Mouse (Mus musculus) forebrain, embryonic 14.5 days (tissue): ENCODE data around the gene Stk4. TPM values are rescaled to one million over a fixed set of nuclear protein-coding genes. Genes with fewer than 3 reads are reported as not detected.

ENCODE experiments used
- ATAC-seq: fragments of 200-750 bp; cut with Nextera tagmentation; 2 replicates; pipeline ENCODE4 v1.8.0; 2017; ENCODE audit warnings: mild to moderate bottlenecking, moderate library complexity
- DNase-seq: peaks from one replicate; pipeline ENCODE4 v3.0.0-alpha.2; 2015; ENCODE audit warnings: low spot score
- H3K27ac ChIP-seq: fragments of 300-500 bp; sonication (generic); 2 replicates; pipeline ENCODE4 v1.5.1; 2014; ENCODE audit warnings: low read depth, mild to moderate bottlenecking, control low read depth, low read length, moderate library complexity
- H3K27me3 ChIP-seq: fragments of 300-500 bp; sonication (generic); replicated peaks from 2 replicates; pipeline ENCODE4 v1.6.1; 2014; ENCODE audit warnings: low read length, control low read depth, mixed read lengths; ENCODE audit not compliant: control insufficient read depth, insufficient read depth
- H3K36me3 ChIP-seq: fragments of 300-500 bp; sonication (generic); 2 replicates; pipeline ENCODE4 v1.6.1; 2014; ENCODE audit warnings: low read length, control low read depth; ENCODE audit not compliant: control insufficient read depth, insufficient read depth
- H3K4me1 ChIP-seq: fragments of 300-500 bp; sonication (generic); 2 replicates; pipeline ENCODE4 v1.6.1; 2014; ENCODE audit warnings: antibody characterized with exemption, low read length, control low read depth; ENCODE audit not compliant: control insufficient read depth, insufficient read depth
- H3K4me2 ChIP-seq: fragments of 300-500 bp; sonication (generic); 2 replicates; pipeline ENCODE4 v1.6.1; 2014; ENCODE audit warnings: mild to moderate bottlenecking, control low read depth, low read length
- H3K4me3 ChIP-seq: fragments of 300-500 bp; sonication (generic); 2 replicates; pipeline ENCODE4 v1.5.1; 2014; ENCODE audit warnings: low read depth, low read length, control low read depth
- H3K9ac ChIP-seq: fragments of 300-500 bp; sonication (generic); 2 replicates; pipeline ENCODE4 v1.6.1; 2014; ENCODE audit warnings: mild to moderate bottlenecking, low read length, control low read depth, moderate library complexity
- H3K9me3 ChIP-seq: fragments of 300-500 bp; sonication (generic); replicated peaks from 2 replicates; pipeline ENCODE4 v1.6.1; 2016; ENCODE audit warnings: low read length, control low read depth, mixed read lengths; ENCODE audit not compliant: control insufficient read depth
- WGBS: fragments of 180-500 bp; shearing (Covaris S2); extraction: QIAGEN DNeasy Blood & Tissue Kit; methylation state at CpG from one replicate; pipeline ENCODE4 v1.1.7; 2014; 5-methylcytosine and 5-hydroxymethylcytosine counted together
- polyA plus RNA-seq: library from polyadenylated mRNA; unstranded; fragments of >200 nt; fragmentation: Nextera tagmentation; extraction: Ambion mirVana; gene quantifications from 2 replicates; pipeline ENCODE4 v1.2.1, GENCODE M21; 2014

Stk4 gene
- polyA plus RNA-seq, 1 experiment from 2014 or later, result 36.2 TPM

DNA sequence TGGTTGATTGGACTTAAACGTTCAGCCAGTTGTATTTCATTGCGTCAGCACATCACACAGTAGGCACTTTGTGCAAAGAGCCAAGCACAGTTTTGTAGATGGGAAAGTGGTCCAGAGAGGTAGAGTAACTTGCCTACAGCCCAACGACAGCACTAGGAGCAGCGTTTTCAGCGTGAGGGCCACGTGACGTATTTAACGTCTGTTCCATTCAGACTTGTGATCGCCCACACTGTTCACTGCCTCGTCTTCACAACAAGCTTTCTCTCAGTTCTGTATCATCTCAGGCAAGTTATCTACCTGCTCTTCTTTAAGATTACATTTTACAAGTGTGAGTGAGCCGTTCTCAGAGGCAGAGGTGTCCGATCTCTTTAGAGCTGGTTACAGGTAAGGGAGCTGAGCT lies 76.4 kb downstream of the Stk4 start:
- no peak overlapping the region for H3K9ac ChIP-seq
- no peaks in the 10 kb centered on the region for H3K27me3 ChIP-seq
- no peak for ATAC-seq
- H3K9me3 ChIP-seq, result no peaks in the 10 kb centered on the region
- DNase-seq, result no peak
- H3K36me3 ChIP-seq, result peaks cover 3% of the 10 kb centered on the region; the same call in 1 of the 2 replicates
- no peak overlapping the region for H3K4me2 ChIP-seq
- H3K4me3 ChIP-seq, result no peak overlapping the region
- no peak overlapping the region for H3K27ac ChIP-seq
- H3K4me1 ChIP-seq, result no peaks in the 10 kb centered on the region
- WGBS, result 95% methylated on average over 12 of the region's 12 CpGs

DNA sequence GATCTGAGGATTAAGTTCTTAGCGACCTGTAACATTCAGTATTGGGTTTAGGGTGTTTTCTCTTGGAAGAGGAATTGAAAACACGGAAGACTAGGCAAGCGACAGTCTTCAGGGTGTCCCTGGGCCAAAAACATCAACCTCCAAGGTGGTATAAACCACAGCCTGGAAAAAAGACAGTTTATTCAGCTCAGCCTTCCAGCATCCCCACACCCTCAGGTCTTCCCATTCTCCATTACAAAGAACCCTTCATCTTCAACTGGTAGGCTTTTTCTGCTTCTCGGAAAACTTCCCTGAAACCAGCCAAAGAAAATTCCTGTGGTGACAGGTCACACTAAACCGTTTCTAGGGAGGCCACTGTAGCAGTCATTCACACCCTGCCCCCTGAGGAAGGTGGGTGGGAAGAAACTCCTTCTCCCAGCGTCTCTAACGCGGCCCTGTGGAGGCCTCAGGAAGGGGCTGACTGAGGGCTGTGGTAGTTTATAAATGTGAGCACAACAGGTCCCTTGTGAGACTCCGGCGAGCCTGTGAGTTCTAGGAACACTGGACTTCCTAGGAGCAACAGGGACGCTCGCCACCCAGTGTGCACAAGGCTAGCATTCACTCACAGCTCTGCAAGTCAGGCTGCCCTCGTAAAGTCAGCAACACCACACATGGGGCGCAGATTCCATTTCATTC lies 80.1 kb downstream of the Stk4 start:
- WGBS, result 57% methylated on average over 14 of the region's 14 CpGs
- Histone ChIP-seq H3K36me3 (peaks cover 35% of the 10 kb centered on the region), H3K4me3 (no peak overlapping the region), H3K4me2 (no peak overlapping the region), H3K9ac (no peak overlapping the region), H3K27ac (no peak overlapping the region), H3K4me1 (no peaks in the 10 kb centered on the region), H3K9me3 (no peaks in the 10 kb centered on the region), H3K27me3 (no peaks in the 10 kb centered on the region)
- DNase-seq, result no peak
- no peak for ATAC-seq

DNA sequence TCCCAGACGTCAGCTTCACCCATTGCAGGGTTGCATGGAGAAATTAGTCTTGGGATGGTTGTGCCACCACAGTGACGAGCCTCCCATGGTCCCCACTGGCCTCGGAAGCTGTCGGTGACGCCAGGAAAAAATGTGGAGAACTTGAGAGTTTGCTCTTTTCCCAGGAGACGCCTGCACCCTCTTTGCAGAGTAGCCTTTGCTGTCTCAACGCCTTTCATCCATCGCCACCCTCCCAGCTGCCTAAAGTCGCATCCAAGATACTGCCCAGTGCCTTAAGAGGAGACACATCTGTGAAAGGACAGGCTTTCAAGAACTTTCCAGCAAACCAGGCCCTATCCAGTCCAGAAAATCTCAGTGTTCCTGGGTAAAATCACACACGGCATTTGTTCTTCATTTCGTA lies 82.2 kb downstream of the Stk4 start:
- H3K36me3 ChIP-seq, result peaks cover 41% of the 10 kb centered on the region
- H3K9ac ChIP-seq, result no peak overlapping the region
- no peaks in the 10 kb centered on the region for H3K9me3 ChIP-seq
- no peak overlapping the region for H3K27ac ChIP-seq
- no peak overlapping the region for H3K4me3 ChIP-seq
- no peak overlapping the region for H3K4me2 ChIP-seq
- no peaks in the 10 kb centered on the region for H3K27me3 ChIP-seq
- no peaks in the 10 kb centered on the region for H3K4me1 ChIP-seq
- no peak for DNase-seq
- 92% methylated on average over 11 of the region's 11 CpGs for WGBS
- no peak for ATAC-seq

DNA sequence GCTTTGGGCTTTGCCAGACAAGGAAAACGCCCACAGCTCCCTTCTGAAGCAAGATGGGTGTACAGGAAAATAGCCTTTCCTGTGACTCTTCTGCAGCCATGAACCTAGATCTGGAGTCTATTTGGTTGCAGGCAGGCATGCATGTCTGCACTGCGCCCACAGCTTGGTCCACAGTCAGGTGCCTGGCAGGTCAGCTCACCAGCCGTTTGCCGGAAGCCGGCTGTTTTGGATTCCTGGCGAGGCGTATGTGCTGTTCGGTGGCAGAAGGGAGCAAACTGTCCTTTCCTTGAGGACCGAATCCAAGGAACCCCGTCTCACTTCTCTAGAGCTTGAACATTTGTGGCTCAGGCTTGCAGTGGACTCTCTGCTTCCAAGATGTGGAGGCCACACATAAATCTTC lies 83.9 kb downstream of the Stk4 start:
- no peak for DNase-seq
- no peak overlapping the region for H3K4me3 ChIP-seq
- H3K27me3 ChIP-seq, result no peaks in the 10 kb centered on the region
- H3K4me1 ChIP-seq, result no peaks in the 10 kb centered on the region
- WGBS, result 94% methylated on average over 10 of the region's 10 CpGs
- no peak overlapping the region for H3K4me2 ChIP-seq
- H3K9me3 ChIP-seq, result no peaks in the 10 kb centered on the region
- H3K27ac ChIP-seq, result no peak overlapping the region
- no peak for ATAC-seq
- H3K36me3 ChIP-seq, result peaks cover 41% of the 10 kb centered on the region
- H3K9ac ChIP-seq, result no peak overlapping the region

DNA sequence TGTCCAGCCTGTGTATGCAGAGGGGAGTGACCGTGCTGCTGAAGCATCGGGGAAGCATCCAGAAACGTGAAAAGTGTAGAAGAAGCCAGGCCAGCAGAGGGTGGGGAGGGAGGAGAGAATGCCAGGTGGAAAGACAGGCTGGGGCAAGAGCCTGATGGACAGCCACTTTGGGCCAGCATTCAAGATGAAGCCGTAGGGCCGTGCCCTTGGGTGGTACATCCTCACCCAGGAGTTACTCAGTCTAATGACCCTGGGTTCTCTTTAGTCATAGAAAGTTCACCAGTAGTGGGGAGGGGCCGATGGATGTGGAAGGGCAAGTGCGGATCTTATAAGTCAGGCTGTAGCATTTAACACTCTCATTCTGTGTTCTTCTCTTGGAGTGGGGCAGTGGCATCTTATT lies 86.0 kb downstream of the Stk4 start:
- 88% methylated on average over 7 of the region's 7 CpGs for WGBS
- H3K4me2 ChIP-seq, result no peak overlapping the region
- H3K4me1 ChIP-seq, result no peaks in the 10 kb centered on the region
- H3K27ac ChIP-seq, result no peak overlapping the region
- no peak overlapping the region for H3K9ac ChIP-seq
- H3K9me3 ChIP-seq, result no peaks in the 10 kb centered on the region
- ATAC-seq (no peak), DNase-seq (no peak)
- H3K27me3 ChIP-seq, result no peaks in the 10 kb centered on the region
- peaks cover 41% of the 10 kb centered on the region for H3K36me3 ChIP-seq
- H3K4me3 ChIP-seq, result no peak overlapping the region

DNA sequence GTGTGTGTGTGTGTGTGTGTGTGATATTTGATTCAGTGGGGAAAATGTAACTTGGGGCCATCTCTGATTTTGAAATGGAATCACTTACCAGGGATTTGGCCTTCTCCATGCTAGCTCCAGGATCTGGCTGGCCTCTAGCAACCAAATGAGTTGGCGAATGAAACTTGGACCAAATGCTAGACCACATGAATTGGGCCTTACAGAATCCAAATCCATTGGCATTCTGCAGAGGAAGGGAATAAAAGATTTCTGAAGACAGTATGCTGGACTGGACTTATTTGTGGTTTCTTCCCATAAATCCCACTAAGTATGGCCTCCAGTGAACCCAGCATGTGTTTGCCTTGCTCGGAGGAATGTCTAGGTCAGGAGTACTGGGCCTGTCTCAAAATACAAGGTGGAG lies 88.7 kb downstream of the Stk4 start:
- Histone ChIP-seq H3K4me1 (no peaks in the 10 kb centered on the region), H3K4me3 (no peak overlapping the region), H3K27ac (no peak overlapping the region), H3K9ac (no peak overlapping the region), H3K36me3 (peaks cover 16% of the 10 kb centered on the region), H3K9me3 (no peaks in the 10 kb centered on the region), H3K4me2 (no peak overlapping the region), H3K27me3 (no peaks in the 10 kb centered on the region)
- no peak for ATAC-seq
- WGBS, result 92% methylated on average over 2 of the region's 2 CpGs
- no peak for DNase-seq

DNA sequence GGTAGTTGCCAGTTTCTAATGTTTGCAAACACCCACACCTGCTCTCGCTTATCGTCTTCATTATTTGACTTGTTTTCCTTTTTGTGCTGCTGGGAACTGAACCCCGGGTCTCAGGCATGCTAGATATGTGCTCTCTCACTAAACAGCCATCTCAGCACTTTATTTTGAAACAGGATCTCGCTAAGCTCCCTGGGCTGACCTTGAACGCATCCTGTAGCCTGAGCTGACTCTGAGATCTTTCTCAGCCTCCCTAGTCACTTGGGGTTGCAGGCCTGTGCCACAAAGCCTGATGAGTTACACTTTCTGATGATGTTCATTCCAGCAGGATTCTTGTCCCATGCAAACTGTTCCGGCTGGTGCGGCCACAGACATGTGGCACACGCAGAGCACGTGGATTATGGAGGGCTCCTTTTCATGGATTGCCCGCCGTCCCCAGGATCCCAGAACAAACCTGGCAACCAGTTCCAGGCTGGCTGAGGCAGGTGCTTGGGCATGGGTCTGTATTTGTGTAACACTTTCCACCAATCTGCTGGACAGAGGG lies 91.5 kb downstream of the Stk4 start:
- H3K4me2 ChIP-seq, result no peak overlapping the region
- no peak for DNase-seq
- H3K4me3 ChIP-seq, result no peak overlapping the region
- H3K9ac ChIP-seq, result no peak overlapping the region
- peaks cover 1% of the 10 kb centered on the region for H3K27me3 ChIP-seq
- no peaks in the 10 kb centered on the region for H3K4me1 ChIP-seq
- 88% methylated on average over 11 of the region's 11 CpGs for WGBS
- no peak overlapping the region for H3K27ac ChIP-seq
- H3K36me3 ChIP-seq, result no peaks in the 10 kb centered on the region
- ATAC-seq, result no peak
- H3K9me3 ChIP-seq, result no peaks in the 10 kb centered on the region

DNA sequence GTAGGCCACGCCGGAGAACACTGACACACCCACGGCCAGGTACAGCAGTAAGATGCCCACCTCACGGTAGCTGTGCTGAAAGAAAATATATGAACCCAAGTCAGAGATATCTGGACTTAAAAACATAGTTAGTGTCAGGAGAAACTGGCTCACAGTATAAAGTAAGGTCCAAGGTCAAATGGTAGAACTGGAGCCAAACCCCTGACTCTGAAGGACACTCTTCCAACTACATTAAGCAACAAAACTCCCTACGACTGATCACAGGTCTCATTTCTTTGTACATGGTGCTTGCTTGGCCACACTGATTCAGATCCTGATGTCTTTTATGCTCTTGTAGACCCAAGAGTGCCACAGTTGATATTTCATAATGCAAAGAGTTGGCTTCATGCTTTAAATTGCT lies 94.8 kb downstream of the Stk4 start:
- Histone ChIP-seq H3K4me1 (no peaks in the 10 kb centered on the region), H3K4me2 (no peak overlapping the region), H3K4me3 (no peak overlapping the region), H3K9ac (no peak overlapping the region), H3K9me3 (no peaks in the 10 kb centered on the region), H3K27me3 (peaks cover 35% of the 10 kb centered on the region), H3K27ac (no peak overlapping the region), H3K36me3 (no peaks in the 10 kb centered on the region)
- WGBS, result 96% methylated on average over 5 of the region's 5 CpGs
- ATAC-seq (no peak), DNase-seq (no peak)

DNA sequence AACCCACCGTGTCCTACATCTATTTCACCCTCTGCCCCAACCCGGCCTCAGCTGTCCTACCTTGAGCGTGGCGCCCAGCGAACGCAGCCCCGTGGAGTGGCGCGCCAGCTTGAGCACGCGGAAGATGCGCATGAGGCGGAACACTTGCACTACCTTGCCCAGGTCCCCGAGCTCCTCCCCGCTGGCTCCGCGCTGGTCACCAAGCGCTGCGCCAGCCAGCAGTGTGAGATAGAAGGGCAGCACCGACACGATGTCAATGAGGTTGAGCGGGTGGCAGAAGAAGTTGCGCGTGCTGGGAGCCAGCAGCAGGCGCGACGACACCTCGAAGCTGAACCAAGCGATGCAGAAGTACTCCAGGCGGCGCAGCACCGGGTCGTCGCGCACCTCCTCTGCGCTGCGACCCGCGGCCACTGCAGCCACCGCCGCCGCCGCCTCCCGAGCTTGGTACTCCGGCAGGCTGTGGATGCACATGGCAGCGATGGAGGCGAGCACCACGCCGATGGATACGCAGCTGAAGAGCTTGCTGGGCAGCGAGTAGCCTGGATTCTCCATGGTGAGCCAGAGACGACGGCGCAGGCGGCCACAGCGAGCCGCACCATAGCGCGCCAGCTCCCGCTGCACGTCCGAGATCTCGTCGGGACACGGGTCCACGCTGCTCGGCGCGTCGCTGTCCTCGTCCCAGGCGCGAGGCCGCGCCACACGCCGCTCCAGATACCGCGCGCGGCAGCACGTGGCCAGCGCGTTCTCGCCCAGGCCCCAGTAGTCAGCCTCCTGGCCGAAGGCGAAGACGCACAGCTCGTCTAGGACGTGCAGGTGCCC lies 97.8 kb downstream of the Stk4 start:
- 13% methylated on average over 90 of the region's 90 CpGs for WGBS
- peak overlapping the region; percentile 37; the same call in 1 of the 2 replicates for H3K9ac ChIP-seq

More for the DNA sequence above, 97.8 kb downstream of the Stk4 start:
- peaks cover 56% of the 10 kb centered on the region for H3K27me3 ChIP-seq
- no peaks in the 10 kb centered on the region for H3K36me3 ChIP-seq
- peak overlapping the region; percentile 51 for H3K4me2 ChIP-seq
- no peaks in the 10 kb centered on the region for H3K9me3 ChIP-seq
- H3K4me3 ChIP-seq, result peak overlapping the region; percentile 28
- DNase-seq (peak; percentile 14), ATAC-seq (peak; percentile 55; the same call in 1 of the 2 replicates)
- 0 out of 2 replicates have a peak, but pooled peaks cover 3% of the 10 kb centered on the region for H3K4me1 ChIP-seq
- H3K27ac ChIP-seq, result no peak overlapping the region
